Mouse (Mus musculus): ENCODE results near the gene Ergic1.

DNA sequence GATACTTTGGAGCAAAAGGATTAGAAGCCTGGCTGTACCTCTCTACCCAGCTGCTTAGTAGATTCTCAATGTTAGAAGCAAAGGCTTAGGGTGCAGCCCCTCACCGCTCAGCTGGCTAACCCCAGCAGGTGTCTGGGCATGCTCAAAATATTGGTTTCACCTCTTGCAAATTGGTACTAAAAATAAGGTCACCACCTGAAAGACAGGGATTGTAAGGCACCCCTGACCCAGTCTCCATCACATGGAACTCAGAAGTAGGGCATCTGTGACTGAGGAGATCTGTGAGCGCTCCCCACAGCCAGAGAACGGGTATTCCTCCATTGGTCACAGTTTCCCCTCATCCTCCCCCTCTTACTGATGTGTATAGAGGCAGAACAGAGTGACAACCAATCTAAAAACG lies 1.0 kb downstream of the Ergic1 start:
- TF ChIP-seq CTCF (IDR thresholded peaks at IDR 0.05; ENCODE audit: control insufficient read depth, insufficient read depth, insufficient read length) (no peak), MYOG (IDR thresholded peaks at IDR 0.05; ENCODE audit: control insufficient read depth, extremely low read depth, insufficient read length) (no peak), MAX (IDR thresholded peaks at IDR 0.05) (no peak), USF1 (IDR thresholded peaks at IDR 0.05; ENCODE audit: low read depth) (no peak)
